Mouse (Mus musculus): ENCODE measurements around the gene Myt1l.

DNA sequence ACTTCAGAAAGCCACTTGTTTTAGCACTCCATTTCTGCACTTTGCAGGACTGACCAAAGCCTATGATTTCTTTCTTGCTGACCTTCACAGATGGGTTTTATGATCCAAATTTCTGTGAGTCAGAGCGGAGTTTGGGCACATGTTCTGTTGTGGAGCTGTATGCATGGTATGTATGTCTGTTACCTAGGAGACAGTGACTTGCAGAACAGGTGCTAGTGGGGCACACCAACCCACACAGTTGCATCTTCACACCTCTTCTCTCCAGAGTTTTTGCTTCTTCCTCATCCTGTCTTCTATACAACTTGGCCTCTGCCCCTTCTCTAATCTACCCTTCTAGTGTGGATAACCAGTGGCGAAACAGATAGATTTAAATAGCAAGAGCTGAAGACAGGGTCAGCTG, 250.7 kb downstream of the Myt1l start:
- TF ChIP-seq CTCF (conservative IDR thresholded peaks at IDR 0.05; ENCODE audit: low read length), result no peak
- no peak for TF ChIP-seq POU5F1 (IDR thresholded peaks at IDR 0.05; ENCODE audit: borderline replicate concordance, low read length)

Data from E14TG2a.4 (cell line).